Mouse (Mus musculus) limb, embryonic 14.5 days (tissue): ENCODE measurements around the gene Bet1l. TPM values are rescaled to one million over a fixed set of nuclear protein-coding genes. Genes with fewer than 3 reads are reported as not detected.

Experiments
- ATAC-seq: fragments of 200-750 bp; cut with Nextera tagmentation; 2 replicates; pipeline ENCODE4 v1.8.0; 2017; ENCODE audit warnings: low read depth, moderate number of reproducible peaks, moderate TSS enrichment; ENCODE audit not compliant: low FRiP score
- DNase-seq: peaks from one replicate; pipeline ENCODE4 v3.0.0-alpha.2; 2015; ENCODE audit warnings: low spot score
- H3K27ac ChIP-seq: fragments of 300-500 bp; sonication (generic); replicated peaks from 2 replicates; pipeline ENCODE4 v1.5.1; 2014; ENCODE audit warnings: low read depth, mild to moderate bottlenecking, low read length, moderate library complexity, mixed read lengths
- H3K27me3 ChIP-seq: fragments of 300-500 bp; sonication (generic); 2 replicates; pipeline ENCODE4 v1.6.1; 2014; ENCODE audit warnings: low read length, mixed read lengths; ENCODE audit not compliant: control insufficient read depth, insufficient read depth
- H3K36me3 ChIP-seq: fragments of 300-500 bp; sonication (generic); 2 replicates; pipeline ENCODE4 v1.6.1; 2014; ENCODE audit warnings: mild to moderate bottlenecking, low read length, moderate library complexity, mixed read lengths; ENCODE audit not compliant: control insufficient read depth, insufficient read depth
- H3K4me1 ChIP-seq: fragments of 300-500 bp; sonication (generic); 2 replicates; pipeline ENCODE4 v1.6.1; 2014; ENCODE audit warnings: antibody characterized with exemption, low read length, mixed read lengths; ENCODE audit not compliant: control insufficient read depth, insufficient read depth
- H3K4me2 ChIP-seq: fragments of 300-500 bp; sonication (generic); replicated peaks from 2 replicates; pipeline ENCODE4 v1.6.1; 2014; ENCODE audit warnings: low read depth, mild to moderate bottlenecking, low read length, moderate library complexity; ENCODE audit not compliant: severe bottlenecking
- H3K4me3 ChIP-seq: fragments of 300-500 bp; sonication (generic); replicated peaks from 2 replicates; pipeline ENCODE4 v1.5.1; 2014; ENCODE audit warnings: low read length
- H3K9ac ChIP-seq: fragments of 300-500 bp; sonication (generic); 2 replicates; pipeline ENCODE4 v1.6.1; 2014; ENCODE audit warnings: mild to moderate bottlenecking, low read depth, low read length, moderate library complexity; ENCODE audit not compliant: severe bottlenecking
- H3K9me3 ChIP-seq: fragments of 300-500 bp; sonication (generic); 2 replicates; pipeline ENCODE4 v1.6.1; 2016; ENCODE audit warnings: low read length; ENCODE audit not compliant: control insufficient read depth
- POLR2A ChIP-seq: fragments of 200-500 bp; IDR thresholded peaks from 2 replicates; pipeline ENCODE4 v1.8.0; 2012; ENCODE audit warnings: inconsistent platforms, mild to moderate bottlenecking, moderate library complexity, borderline replicate concordance; ENCODE audit not compliant: insufficient read depth, insufficient read length; ENCODE audit errors: extremely low read depth
- WGBS: fragments of 180-500 bp; shearing (Covaris S2); extraction: QIAGEN DNeasy Blood & Tissue Kit; methylation state at CpG from one replicate; pipeline ENCODE4 v1.1.7; 2014; 5-methylcytosine and 5-hydroxymethylcytosine counted together
- polyA plus RNA-seq, 2 experiments: library from polyadenylated mRNA; depleted of rRNA in 1 of 2; stranded (reverse) in 1 of 2; unstranded in 1 of 2; fragments of >200 nt; fragmentation: Nextera tagmentation in 1 of 2; extraction: Ambion mirVana in 1 of 2; gene quantifications; 2 replicates each; pipeline versions ENCODE4 v1.2.1 to v1.2.3; 2012 to 2014

Bet1l gene
- polyA plus RNA-seq, 2 experiments: 48.2 to 75.1 TPM

GRCm38 (mm10) chr7:140856785-140857549, 410 bp downstream of the Bet1l start, which contains the start of gene Ric8a:
TSS of gene Ric8a (plus strand) at chr7:140856957.
- H3K4me2 ChIP-seq: peak within 1 kb of the TSS; percentile 98
- H3K27me3 ChIP-seq: no peaks in the 10 kb centered on the region
- ATAC-seq (peak; percentile 86), DNase-seq (peak; percentile 77)
- peaks cover 59% of the 10 kb centered on the region for H3K36me3 ChIP-seq
- no peaks in the 10 kb centered on the region for H3K9me3 ChIP-seq
- peak; percentile 68; the same call in 1 of the 2 replicates for TF ChIP-seq POLR2A
- H3K9ac ChIP-seq: peak within 1 kb of the TSS; percentile 85
- peaks cover 19% of the 10 kb centered on the region for H3K4me1 ChIP-seq
- under 1% methylated on average over 47 of the region's 50 CpGs for WGBS
- peak within 1 kb of the TSS; percentile 82 for H3K4me3 ChIP-seq
- peak within 1 kb of the TSS; percentile 83 for H3K27ac ChIP-seq

DNA sequence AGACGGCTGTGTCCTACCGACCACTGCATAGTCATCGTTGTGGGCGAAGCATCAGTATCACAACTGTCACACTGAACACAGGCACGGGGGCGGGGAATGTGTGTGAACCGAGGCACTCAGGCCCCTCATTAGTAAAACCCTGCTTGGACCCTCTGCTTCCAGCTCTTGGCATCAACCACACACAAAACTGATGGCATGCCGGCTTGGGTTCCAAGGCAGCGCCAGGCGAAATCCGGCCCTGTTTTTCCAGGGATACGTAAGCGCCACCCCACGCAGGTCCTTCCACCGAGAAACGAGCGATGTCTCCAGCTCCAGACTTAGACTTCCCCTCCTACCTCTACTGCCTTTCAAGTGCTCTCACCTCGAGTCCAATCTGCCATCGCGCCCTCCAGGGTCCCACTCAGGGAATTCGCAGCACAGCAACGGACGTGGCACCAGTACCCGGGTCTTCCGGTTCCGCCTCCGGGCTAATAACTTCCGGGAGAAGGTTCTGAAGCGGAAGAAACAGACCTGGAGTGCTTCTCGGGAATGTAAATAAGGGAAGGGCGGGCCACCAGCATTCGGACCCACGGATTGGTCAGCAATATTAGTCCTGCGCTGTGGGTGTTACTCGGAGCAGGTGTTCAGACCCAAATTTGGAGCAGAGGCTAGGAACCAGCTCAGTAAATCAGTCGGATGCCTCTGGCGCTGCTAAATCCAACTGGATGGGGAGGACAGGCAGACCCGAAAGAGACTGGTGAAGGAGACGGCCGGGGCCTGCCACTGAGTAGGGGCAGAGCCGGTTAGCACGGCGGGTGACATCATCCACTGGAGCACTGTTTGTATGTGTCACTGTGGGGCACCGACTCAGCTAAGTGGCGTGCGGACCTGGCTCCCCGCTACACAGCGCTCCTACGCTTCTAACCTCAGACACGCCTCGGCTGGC, 1.3 kb downstream of the Bet1l start, which contains the start of gene Gm45785:
Gene Gm45785, minus strand, starts transcription at position 472 of the 925 bp plus-strand sequence.
- DNase-seq (peak; percentile 90), ATAC-seq (peak; percentile 86)
- peaks cover 19% of the 10 kb centered on the region for H3K4me1 ChIP-seq
- H3K27me3 ChIP-seq: no peaks in the 10 kb centered on the region
- under 1% methylated on average over 48 of the region's 51 CpGs for WGBS
- H3K9ac ChIP-seq: peak within 1 kb of the TSS; percentile 85
- no peaks in the 10 kb centered on the region for H3K9me3 ChIP-seq
- peak within 1 kb of the TSS; percentile 82 for H3K4me3 ChIP-seq
- TF ChIP-seq POLR2A: peak; percentile 56; the same call in 1 of the 2 replicates
- H3K4me2 ChIP-seq: peak within 1 kb of the TSS; percentile 98
- H3K36me3 ChIP-seq: peaks cover 58% of the 10 kb centered on the region
- H3K27ac ChIP-seq: peak within 1 kb of the TSS; percentile 83

GRCm38 (mm10) chr7:140855181-140855580, 2.2 kb downstream of the Bet1l start:
- no peak for TF ChIP-seq POLR2A
- H3K4me2 ChIP-seq: peak overlapping the region; percentile 98
- H3K27me3 ChIP-seq: no peaks in the 10 kb centered on the region
- WGBS: 79% methylated on average over 9 of the region's 9 CpGs
- peak overlapping the region; percentile 85 for H3K9ac ChIP-seq
- DNase-seq (no peak), ATAC-seq (no peak)
- peaks cover 19% of the 10 kb centered on the region for H3K4me1 ChIP-seq
- peak overlapping the region; percentile 82 for H3K4me3 ChIP-seq
- no peaks in the 10 kb centered on the region for H3K9me3 ChIP-seq
- peaks cover 56% of the 10 kb centered on the region for H3K36me3 ChIP-seq
- H3K27ac ChIP-seq: no peak overlapping the region

DNA sequence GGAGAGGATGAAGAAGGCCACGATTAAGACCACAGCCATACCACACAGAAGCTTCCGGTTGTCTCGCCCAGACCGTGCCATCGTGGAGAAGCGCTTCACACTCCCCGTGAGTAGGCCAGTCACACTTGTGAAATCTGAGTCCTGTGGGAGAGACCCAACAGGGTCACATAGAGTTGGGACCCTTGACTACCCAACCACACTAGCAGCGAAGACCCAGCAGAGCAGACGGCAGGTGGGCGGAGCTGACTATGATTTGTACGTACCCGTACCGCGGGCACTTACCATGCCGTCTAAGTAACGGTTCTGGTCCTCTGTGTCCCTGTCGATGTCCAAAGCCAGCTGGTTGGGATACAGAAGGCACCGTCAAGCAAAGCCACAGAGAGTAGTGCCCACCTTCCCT, 2.9 kb downstream of the Bet1l start:
- DNase-seq (no peak), ATAC-seq (no peak)
- no peaks in the 10 kb centered on the region for H3K9me3 ChIP-seq
- no peak overlapping the region for H3K27ac ChIP-seq
- no peak overlapping the region for H3K9ac ChIP-seq
- no peak overlapping the region; the same call in 1 of the 2 replicates for H3K4me3 ChIP-seq
- no peaks in the 10 kb centered on the region for H3K27me3 ChIP-seq
- TF ChIP-seq POLR2A: no peak
- peaks cover 19% of the 10 kb centered on the region for H3K4me1 ChIP-seq
- 94% methylated on average over 18 of the region's 18 CpGs for WGBS
- peak overlapping the region; percentile 98; the same call in 1 of the 2 replicates for H3K4me2 ChIP-seq
- peaks cover 50% of the 10 kb centered on the region for H3K36me3 ChIP-seq

GRCm38 (mm10) chr7:140853386-140853785, 4.0 kb downstream of the Bet1l start:
- no peaks in the 10 kb centered on the region for H3K9me3 ChIP-seq
- H3K27me3 ChIP-seq: no peaks in the 10 kb centered on the region
- 85% methylated on average over 9 of the region's 9 CpGs for WGBS
- DNase-seq (no peak), ATAC-seq (no peak)
- peaks cover 42% of the 10 kb centered on the region for H3K36me3 ChIP-seq
- H3K4me3 ChIP-seq: no peak overlapping the region
- no peak overlapping the region for H3K9ac ChIP-seq
- H3K27ac ChIP-seq: no peak overlapping the region
- TF ChIP-seq POLR2A: no peak
- H3K4me1 ChIP-seq: peaks cover 14% of the 10 kb centered on the region
- H3K4me2 ChIP-seq: no peak overlapping the region
